Mouse (Mus musculus) gastrocnemius, postnatal 25 days (tissue): ENCODE data around the gene Arhgap10. TPM values are rescaled to one million over a fixed set of nuclear protein-coding genes. Genes with fewer than 3 reads are reported as not detected.
A peak's percentile ranks its signal among the peaks of the same experiment; 100 is the strongest.

ENCODE experiments used
- DNase-seq: peaks from one replicate; pipeline ENCODE4 v3.0.0; 2022
- long read RNA-seq, 2 experiments: library from polyadenylated mRNA; stranded (forward); transcript quantifications; one replicate each; pipeline ENCODE4 v2.0.0; 2021
- total RNA-seq, 2 experiments: library from RNA; stranded (reverse); gene quantifications; 1 replicate in 1 of 2; 2 replicates in 1 of 2; pipeline ENCODE4 v1.2.3; 2021

Gene Arhgap10
- total RNA-seq = 10 to 100 TPM; 48.2 to 58.2 TPM
- long read RNA-seq, experiment 1, transcript Arhgap10-201 (23 exons, 3,084 nt) = major isoform, 8 of 33 reads
- long read RNA-seq, experiment 1, partial matches to known transcripts = 7 of 33 reads
- long read RNA-seq, experiment 1, other reads (novel, unspliced or antisense) = 14 of 33 reads
- long read RNA-seq, experiment 2, transcript Arhgap10-203 (22 exons, 2,208 nt) = minor isoform, 7 of 45 reads
- long read RNA-seq, experiment 2, transcript Arhgap10-201 (23 exons, 3,084 nt) = major isoform, 22 of 45 reads
- long read RNA-seq, experiment 2, partial matches to known transcripts = 1 of 45 reads
- long read RNA-seq, experiment 2, other reads (novel, unspliced or antisense) = 14 of 45 reads

DNA sequence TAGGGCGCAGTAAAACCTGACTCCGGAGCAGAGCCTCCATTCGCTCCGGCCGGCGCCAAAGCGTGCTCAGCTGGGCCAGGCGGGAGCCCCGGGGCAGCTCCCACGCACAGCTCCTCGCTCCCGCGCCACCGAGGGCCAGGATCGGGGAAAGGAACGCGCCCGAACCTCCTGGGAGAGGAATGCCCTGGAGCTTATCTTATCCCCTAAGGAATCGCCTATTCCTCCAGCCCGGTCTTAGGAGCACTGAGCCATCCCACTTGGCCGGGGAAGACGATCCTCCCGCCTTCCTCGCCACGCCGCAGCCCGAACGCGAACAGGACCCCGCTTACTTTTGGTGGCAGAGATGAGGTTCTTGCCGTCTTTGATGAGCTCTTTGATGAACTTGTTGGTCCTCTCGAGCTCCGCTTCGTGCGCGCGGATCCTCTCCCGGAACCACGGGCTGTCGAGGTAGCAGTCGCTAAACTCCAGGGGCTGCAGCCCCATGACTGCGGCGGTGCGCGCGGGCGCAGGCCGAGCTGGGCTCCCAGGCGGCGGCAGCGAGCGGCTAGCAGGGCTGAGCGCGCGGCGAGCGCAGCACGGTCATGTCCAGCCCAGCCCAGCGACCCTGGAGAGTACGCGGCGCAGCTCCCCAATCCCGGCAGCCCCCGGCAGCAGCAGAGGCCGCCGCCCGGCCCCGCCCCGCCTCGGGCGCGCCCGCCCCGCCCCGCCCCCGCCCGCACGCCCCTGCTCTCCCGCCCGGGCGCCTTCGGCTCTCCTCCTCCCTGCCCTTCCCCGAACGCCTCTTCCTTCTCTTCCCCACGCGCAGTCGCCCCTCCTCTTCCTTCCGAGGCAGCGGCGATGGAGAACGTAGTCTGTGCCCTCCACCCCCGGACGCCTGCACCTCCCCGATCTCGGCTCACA is at the start of gene Arhgap10:
TSS of gene Arhgap10 (minus strand) at position 653 of the 900 bp plus-strand sequence.
- DNase-seq = peak; percentile 84

DNA sequence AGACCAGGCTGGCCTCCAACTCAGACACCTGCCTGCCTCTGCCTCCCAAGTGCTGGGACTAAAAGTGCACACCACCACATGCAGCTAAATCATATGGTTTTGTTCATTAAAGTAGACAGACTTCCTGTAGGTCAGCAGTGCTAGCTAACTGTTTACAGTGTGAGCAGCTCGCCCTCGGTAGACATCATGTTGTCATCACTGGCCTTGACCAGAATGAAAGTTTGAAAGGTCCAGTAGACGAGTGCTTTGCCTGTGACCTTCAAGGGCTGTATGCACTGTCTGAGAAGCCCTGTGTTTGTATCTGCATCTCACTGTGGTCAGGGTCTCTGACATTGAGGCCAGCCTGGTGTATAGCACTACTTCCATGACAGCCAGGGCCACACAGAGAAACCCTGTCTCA is 43.7 kb upstream of the Arhgap10 start:
- no peak for DNase-seq

- no peak for DNase-seq
These were observed 34.7 kb upstream of the Arhgap10 start for GRCm38 (mm10) chr8:77552491-77552890.

GRCm38 (mm10) chr8:77549881-77550580 is 32.3 kb upstream of the Arhgap10 start:
- no peak for DNase-seq

GRCm38 (mm10) chr8:77549121-77549706 is 31.5 kb upstream of the Arhgap10 start, which contains the start of gene Prmt9:
TSS of gene Prmt9 (plus strand) at chr8:77549397.
- DNase-seq = peak; percentile 92

DNA sequence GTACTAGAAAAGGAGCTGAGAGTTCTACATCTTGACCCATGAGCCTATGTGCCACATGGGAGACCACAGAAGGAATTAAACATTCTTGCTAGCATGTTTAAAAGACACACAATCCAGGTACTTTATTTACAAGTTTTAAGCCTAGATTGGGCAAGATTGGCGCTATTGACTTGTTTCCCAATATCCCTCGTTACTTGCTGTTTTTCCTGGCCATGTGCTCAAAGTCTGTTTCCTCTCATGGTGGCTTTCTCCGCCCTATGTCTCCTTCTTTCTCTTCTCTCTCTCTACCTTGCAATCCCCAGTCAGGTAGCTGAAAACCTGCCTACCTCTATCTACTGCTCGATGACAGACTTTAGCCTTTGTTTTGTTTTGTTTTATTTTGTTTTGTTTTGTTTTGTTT is 27.9 kb upstream of the Arhgap10 start:
- DNase-seq = no peak

- DNase-seq = no peak
These were observed 26.7 kb upstream of the Arhgap10 start for GRCm38 (mm10) chr8:77544428-77544827.

GRCm38 (mm10) chr8:77543152-77543777 is 25.5 kb upstream of the Arhgap10 start:
- no peak for DNase-seq

DNA sequence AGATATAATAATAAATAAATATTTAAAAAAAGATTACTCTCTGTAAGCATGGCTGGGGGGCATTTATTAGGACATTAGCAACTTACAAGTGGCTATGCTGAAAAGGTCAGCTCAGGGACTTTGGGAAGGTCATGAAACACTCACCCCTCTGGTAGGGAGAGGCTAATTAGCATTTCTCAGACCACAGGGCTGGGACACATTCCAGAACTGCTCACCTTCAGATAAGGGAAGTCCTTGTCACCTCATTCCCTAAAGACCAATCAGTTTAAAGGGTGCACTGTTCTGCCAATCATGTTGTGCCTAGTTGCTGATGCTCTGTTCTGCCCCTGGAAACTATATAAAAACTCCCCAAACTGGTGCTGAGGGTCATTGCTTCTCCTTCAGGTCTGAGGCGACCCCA is 20.5 kb upstream of the Arhgap10 start:
- DNase-seq = no peak

- DNase-seq = no peak
These were observed 19.1 kb upstream of the Arhgap10 start for GRCm38 (mm10) chr8:77536821-77537220.

- peak; percentile 36 for DNase-seq
These were observed 17.4 kb upstream of the Arhgap10 start for GRCm38 (mm10) chr8:77535026-77535595.

DNA sequence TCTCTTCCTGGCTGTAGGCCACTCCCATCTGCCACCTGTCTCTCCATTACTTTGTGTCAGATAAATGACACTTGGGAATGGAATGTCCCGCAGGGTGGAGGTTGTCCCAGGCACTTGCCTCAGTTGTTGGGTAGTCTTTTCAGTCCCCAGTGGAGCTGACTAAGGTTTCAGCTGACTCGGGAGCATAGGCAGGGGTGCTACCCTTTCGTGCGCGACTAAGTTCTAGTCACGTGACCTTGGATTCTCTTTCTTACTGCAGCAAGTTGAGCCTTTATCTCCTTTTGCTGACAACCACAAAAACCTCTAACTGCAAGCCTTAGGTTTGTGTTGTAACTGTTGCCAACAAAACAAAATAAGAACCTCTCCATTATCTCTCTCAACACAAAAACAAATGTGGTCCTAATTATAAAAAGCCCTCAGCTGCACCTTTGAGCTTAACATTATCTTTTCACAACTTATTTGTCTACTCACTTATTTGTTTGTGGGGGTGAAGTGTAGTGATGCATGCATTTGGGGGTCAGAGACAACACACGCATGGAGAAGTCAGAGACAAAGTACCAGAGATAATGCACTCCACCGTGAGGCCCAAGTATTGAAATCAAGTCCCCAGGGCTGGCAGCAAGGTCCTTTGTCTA is 16.7 kb upstream of the Arhgap10 start:
- peak; percentile 46 for DNase-seq

DNA sequence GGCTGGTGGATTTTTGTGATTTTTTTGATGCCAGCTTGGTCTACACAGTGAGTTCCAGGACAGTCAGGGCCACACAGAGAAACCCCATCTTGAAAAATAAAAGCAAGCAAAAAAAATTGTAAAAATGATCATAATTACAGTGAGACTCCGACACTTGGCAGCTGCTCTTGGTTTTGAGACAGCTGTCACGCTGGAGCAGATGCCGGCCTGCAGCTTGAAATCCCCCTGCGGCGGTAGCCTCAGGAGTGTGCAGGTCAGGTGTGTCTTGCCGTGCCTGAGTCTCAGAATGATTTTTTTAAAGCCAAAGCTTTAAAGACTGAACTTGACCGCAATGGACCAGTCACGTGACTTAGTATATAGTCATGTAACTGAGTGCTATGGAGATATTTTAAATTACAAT is 8.4 kb upstream of the Arhgap10 start:
- no peak for DNase-seq

- DNase-seq = no peak
These were observed 7.2 kb upstream of the Arhgap10 start for GRCm38 (mm10) chr8:77524906-77525305.

- no peak for DNase-seq
These were observed 6.4 kb upstream of the Arhgap10 start for GRCm38 (mm10) chr8:77524018-77524615.

GRCm38 (mm10) chr8:77522984-77523383 is 5.2 kb upstream of the Arhgap10 start:
- no peak for DNase-seq

DNA sequence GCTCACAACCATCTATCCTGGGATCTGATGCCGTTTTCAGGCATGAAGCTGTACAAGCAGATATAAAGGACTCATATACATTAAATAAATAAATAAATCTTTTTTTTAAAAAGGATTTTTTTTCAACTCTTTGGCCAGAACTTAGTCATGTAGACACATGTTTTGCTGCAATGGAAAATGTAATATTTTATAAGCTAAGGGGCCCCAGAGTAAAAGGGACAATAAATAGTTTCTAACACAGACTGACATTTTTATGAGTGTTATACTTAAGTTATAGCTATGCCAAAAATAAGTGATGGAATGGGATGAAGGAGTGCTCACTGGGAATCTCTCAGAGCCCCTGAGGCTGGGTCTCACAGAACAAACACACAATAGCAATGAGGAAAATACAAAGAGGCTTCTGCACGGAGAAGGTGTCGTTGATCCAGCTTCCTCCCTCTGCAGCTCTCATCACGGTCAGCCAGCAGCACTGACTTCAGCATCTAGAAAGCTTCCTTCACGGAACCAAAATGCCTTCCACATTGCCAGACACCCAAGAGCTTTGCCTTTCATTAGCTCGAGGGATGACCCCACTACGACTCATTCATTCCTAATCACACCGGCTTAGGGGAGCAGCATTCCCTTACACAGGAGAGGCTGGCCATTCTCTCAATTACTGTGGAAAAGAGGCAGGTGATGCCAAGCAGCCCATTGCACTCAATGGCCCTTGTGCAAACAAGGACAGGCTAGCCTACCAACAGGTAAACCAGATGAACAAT is 3.5 kb upstream of the Arhgap10 start:
- no peak for DNase-seq

GRCm38 (mm10) chr8:77520601-77521000 is 2.8 kb upstream of the Arhgap10 start:
- no peak for DNase-seq
